Mouse (Mus musculus) lung, embryonic 16.5 days (tissue): ENCODE measurements at regions not wholly inside any gene's neighbourhood (a gene's known extent, or its start where the extent isn't known, plus 50 kb on each side); places are given as distances from the start of the nearest gene placed in this dataset.
A peak's percentile ranks its signal among the peaks of the same experiment; 100 is the strongest.

ENCODE experiments used
- ATAC-seq: fragments of 200-750 bp; cut with Nextera tagmentation; 2 replicates; pipeline ENCODE4 v1.8.0; 2017; ENCODE audit warnings: low read depth, mild to moderate bottlenecking, moderate library complexity
- H3K27ac ChIP-seq: fragments of 300-500 bp; sonication (generic); 2 replicates; pipeline ENCODE4 v1.5.1; 2014; ENCODE audit warnings: mild to moderate bottlenecking, control low read depth, low read length
- H3K27me3 ChIP-seq: fragments of 300-500 bp; sonication (generic); 2 replicates; pipeline ENCODE4 v1.6.1; 2014; ENCODE audit warnings: low read depth, low read length, mixed read lengths; ENCODE audit not compliant: control insufficient read depth, insufficient read depth
- H3K36me3 ChIP-seq: fragments of 300-500 bp; sonication (generic); 2 replicates; pipeline ENCODE4 v1.6.1; 2014; ENCODE audit warnings: low read length; ENCODE audit not compliant: control insufficient read depth, insufficient read depth
- H3K4me1 ChIP-seq: fragments of 300-500 bp; sonication (generic); replicated peaks from 2 replicates; pipeline ENCODE4 v1.6.1; 2014; ENCODE audit warnings: low read length, mixed read lengths; ENCODE audit not compliant: control insufficient read depth, insufficient read depth
- H3K4me2 ChIP-seq: fragments of 300-500 bp; sonication (generic); 2 replicates; pipeline ENCODE4 v1.6.1; 2014; ENCODE audit warnings: low read depth, low read length, control low read depth
- H3K4me3 ChIP-seq: fragments of 300-500 bp; sonication (generic); 2 replicates; pipeline ENCODE4 v1.5.1; 2014; ENCODE audit warnings: mild to moderate bottlenecking, low read length, control low read depth
- H3K9ac ChIP-seq: fragments of 300-500 bp; sonication (generic); 2 replicates; pipeline ENCODE4 v1.6.1; 2014; ENCODE audit warnings: low read length, control low read depth
- H3K9me3 ChIP-seq: fragments of 300-500 bp; sonication (generic); 2 replicates; pipeline ENCODE4 v1.6.1; 2016; ENCODE audit warnings: low read length; ENCODE audit not compliant: control insufficient read depth
- WGBS: fragments of 180-500 bp; shearing (Covaris S2); extraction: QIAGEN DNeasy Blood & Tissue Kit; methylation state at CpG from one replicate; pipeline ENCODE4 v1.1.7; 2014; 5-methylcytosine and 5-hydroxymethylcytosine counted together

GRCm38 (mm10) chr19:32881443-32881842 lies 124.1 kb downstream of the Pten start:
- no peak for ATAC-seq
- Histone ChIP-seq H3K36me3 (no peaks in the 10 kb centered on the region), H3K27ac (no peak overlapping the region), H3K9ac (no peak overlapping the region), H3K9me3 (0 out of 2 replicates have a peak, but pooled peaks cover 2% of the 10 kb centered on the region), H3K4me3 (no peak overlapping the region), H3K4me2 (no peak overlapping the region), H3K4me1 (peaks cover 4% of the 10 kb centered on the region; the same call in 1 of the 2 replicates), H3K27me3 (no peaks in the 10 kb centered on the region)
- 70% methylated on average over 3 of the region's 3 CpGs for WGBS

GRCm38 (mm10) chr19:32884279-32884678 lies 127.0 kb downstream of the Pten start:
- no peak overlapping the region for H3K27ac ChIP-seq
- H3K9me3 ChIP-seq = 0 out of 2 replicates have a peak, but pooled peaks cover 2% of the 10 kb centered on the region
- no peaks in the 10 kb centered on the region for H3K27me3 ChIP-seq
- H3K4me1 ChIP-seq = peaks cover 8% of the 10 kb centered on the region; the same call in 1 of the 2 replicates
- H3K4me3 ChIP-seq = no peak overlapping the region
- H3K36me3 ChIP-seq = no peaks in the 10 kb centered on the region
- WGBS = 61% methylated on average over 3 of the region's 3 CpGs
- H3K9ac ChIP-seq = no peak overlapping the region
- H3K4me2 ChIP-seq = no peak overlapping the region
- no peak for ATAC-seq

DNA sequence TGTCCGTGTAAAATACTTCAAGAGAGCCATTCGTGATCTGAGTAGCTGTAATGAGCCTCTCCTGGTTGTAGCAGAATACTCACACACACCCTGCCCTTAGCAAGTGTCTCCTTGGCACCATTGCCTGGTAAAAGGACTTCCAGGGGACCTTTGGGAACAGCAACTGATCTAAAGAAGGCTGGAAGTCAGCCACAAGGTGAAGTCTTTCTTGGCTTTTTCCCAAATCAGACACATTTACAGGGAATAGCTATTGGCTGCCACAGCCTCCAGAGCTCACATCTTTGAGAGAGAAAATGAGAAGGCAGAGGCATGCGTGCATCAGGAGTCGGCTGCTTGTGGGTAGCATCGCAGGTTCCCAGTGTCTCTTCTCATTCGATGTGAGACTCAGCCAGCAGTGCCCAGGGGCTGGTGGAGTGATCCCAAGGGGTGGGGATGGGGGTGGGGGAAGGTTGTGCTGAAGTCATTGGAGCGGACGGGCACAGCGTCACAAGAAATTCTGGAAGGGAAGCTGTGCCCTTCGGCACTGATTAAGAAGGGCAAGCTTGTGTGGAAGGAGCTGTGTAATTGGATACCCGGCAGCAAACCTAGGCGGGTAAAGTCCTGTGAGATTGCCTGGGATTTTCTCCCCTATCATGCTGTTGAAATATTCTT lies 128.3 kb downstream of the Pten start:
- 30% methylated on average over 12 of the region's 12 CpGs for WGBS
- Histone ChIP-seq H3K4me3 (no peak overlapping the region), H3K27ac (no peak overlapping the region), H3K9ac (no peak overlapping the region), H3K36me3 (no peaks in the 10 kb centered on the region), H3K27me3 (no peaks in the 10 kb centered on the region), H3K9me3 (no peaks in the 10 kb centered on the region), H3K4me1 (peaks cover 8% of the 10 kb centered on the region; the same call in 1 of the 2 replicates), H3K4me2 (peak overlapping the region; percentile 40)
- peak; percentile 52; the same call in 1 of the 2 replicates for ATAC-seq

DNA sequence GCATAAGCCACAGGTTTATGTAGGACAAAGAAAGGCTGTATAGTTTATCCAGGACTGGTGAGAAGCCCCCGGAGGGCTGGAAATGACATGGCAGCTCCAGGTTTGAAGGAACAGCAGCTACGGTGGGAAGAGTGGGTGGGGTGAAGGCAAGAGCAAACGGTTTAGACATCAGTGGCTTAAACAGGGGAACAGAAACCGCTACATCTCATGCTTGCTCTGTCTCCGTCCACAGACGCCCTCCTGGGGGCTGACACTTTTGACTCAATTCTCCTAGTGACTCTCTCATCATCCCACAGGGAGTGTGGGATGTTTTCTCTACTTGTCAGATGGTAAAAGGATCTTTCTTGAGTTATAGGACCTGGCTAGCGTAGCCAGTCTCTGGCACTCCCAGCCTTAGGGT lies 129.9 kb downstream of the Pten start:
- Histone ChIP-seq H3K9me3 (no peaks in the 10 kb centered on the region), H3K27me3 (no peaks in the 10 kb centered on the region), H3K36me3 (no peaks in the 10 kb centered on the region), H3K27ac (no peak overlapping the region), H3K4me2 (no peak overlapping the region), H3K4me3 (no peak overlapping the region), H3K9ac (no peak overlapping the region), H3K4me1 (peaks cover 8% of the 10 kb centered on the region; the same call in 1 of the 2 replicates)
- no peak for ATAC-seq
- WGBS = 72% methylated on average over 7 of the region's 7 CpGs

DNA sequence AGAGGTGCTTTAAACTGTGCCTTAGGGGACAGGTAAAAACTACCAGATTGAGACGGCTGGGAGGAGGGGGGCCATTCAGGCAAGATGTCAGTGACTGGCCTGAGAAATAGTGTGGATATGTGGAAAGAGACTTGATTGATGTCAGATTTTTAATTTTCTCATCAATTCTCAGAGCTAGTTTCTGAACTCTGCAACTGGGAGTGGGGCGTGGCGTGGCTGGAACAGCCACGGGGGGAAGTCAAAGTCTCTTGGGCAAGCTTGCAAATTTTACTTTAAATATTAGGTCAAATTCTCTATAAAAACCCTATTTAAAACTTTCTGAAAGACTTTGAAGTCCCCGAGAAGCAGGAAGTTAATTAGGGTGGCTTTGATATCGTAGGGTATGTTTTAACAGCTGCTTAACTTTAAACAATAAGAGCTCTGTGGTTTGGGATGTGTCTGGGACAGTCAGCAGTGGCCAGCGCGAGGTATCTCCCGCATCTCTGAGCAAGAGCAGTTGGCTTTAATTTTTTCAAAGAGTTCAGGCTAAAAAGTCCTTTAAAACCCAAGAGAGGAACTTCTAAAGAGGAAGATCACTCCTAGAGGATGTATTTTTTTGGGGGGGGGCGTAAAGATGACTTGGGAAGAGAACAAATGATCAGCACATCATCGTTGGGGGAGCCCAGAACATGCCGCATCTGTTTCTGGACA lies 131.5 kb downstream of the Pten start:
- no peaks in the 10 kb centered on the region for H3K36me3 ChIP-seq
- H3K27me3 ChIP-seq = no peaks in the 10 kb centered on the region
- peaks cover 8% of the 10 kb centered on the region; the same call in 1 of the 2 replicates for H3K4me1 ChIP-seq
- H3K27ac ChIP-seq = no peak overlapping the region
- H3K4me2 ChIP-seq = no peak overlapping the region
- no peak for ATAC-seq
- H3K9ac ChIP-seq = no peak overlapping the region
- 36% methylated on average over 12 of the region's 12 CpGs for WGBS
- H3K4me3 ChIP-seq = no peak overlapping the region
- no peaks in the 10 kb centered on the region for H3K9me3 ChIP-seq

- no peak for ATAC-seq
- H3K4me1 ChIP-seq = peaks cover 7% of the 10 kb centered on the region; the same call in 1 of the 2 replicates
- H3K27ac ChIP-seq = no peak overlapping the region
- no peak overlapping the region for H3K9ac ChIP-seq
- no peak overlapping the region for H3K4me3 ChIP-seq
- no peaks in the 10 kb centered on the region for H3K27me3 ChIP-seq
- no peaks in the 10 kb centered on the region for H3K9me3 ChIP-seq
- no peaks in the 10 kb centered on the region for H3K36me3 ChIP-seq
- WGBS = 80% methylated on average over 6 of the region's 6 CpGs
- H3K4me2 ChIP-seq = no peak overlapping the region
Observed at GRCm38 (mm10) chr19:32890801-32891200, 133.5 kb downstream of the Pten start.

GRCm38 (mm10) chr19:32892469-32892868 lies 135.2 kb downstream of the Pten start:
- Histone ChIP-seq H3K36me3 (no peaks in the 10 kb centered on the region), H3K4me2 (no peak overlapping the region), H3K27me3 (no peaks in the 10 kb centered on the region), H3K4me1 (peaks cover 4% of the 10 kb centered on the region; the same call in 1 of the 2 replicates), H3K4me3 (no peak overlapping the region), H3K9me3 (no peaks in the 10 kb centered on the region), H3K9ac (no peak overlapping the region), H3K27ac (no peak overlapping the region)
- no peak for ATAC-seq
- WGBS = 81% methylated on average over 5 of the region's 5 CpGs

- 42% methylated on average over 7 of the region's 7 CpGs for WGBS
- Histone ChIP-seq H3K36me3 (no peaks in the 10 kb centered on the region), H3K4me3 (no peak overlapping the region), H3K4me2 (no peak overlapping the region), H3K4me1 (peaks cover 18% of the 10 kb centered on the region), H3K9ac (no peak overlapping the region), H3K27me3 (no peaks in the 10 kb centered on the region), H3K9me3 (no peaks in the 10 kb centered on the region), H3K27ac (no peak overlapping the region)
- peak; percentile 34; the same call in 1 of the 2 replicates for ATAC-seq
Observed at GRCm38 (mm10) chr19:32903454-32904108, 146.3 kb downstream of the Pten start.

DNA sequence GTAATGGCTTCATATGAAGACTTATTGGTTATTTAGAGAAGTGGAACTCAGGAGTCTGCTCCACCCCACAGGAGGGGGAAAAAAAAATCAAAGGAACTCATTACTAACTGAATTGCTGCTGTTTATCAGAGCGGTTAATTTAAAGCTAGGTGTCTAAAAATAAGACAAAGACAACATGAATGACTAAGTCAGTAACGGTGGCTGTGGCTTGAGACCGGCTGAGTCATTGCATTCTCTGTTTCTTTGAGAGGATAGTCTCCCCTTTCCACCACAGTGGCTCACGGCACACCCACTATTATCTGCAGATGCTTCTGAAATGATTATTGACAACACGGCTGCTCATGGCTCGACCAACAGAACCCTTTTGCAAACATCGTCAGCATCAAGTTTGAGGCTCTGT lies 147.2 kb downstream of the Pten start:
- no peaks in the 10 kb centered on the region for H3K9me3 ChIP-seq
- ATAC-seq = no peak
- 0 out of 2 replicates have a peak overlapping the region, but pooled peaks have one; percentile 9 for H3K27ac ChIP-seq
- 79% methylated on average over 7 of the region's 7 CpGs for WGBS
- no peaks in the 10 kb centered on the region for H3K36me3 ChIP-seq
- peaks cover 18% of the 10 kb centered on the region for H3K4me1 ChIP-seq
- H3K4me2 ChIP-seq = no peak overlapping the region
- no peak overlapping the region for H3K9ac ChIP-seq
- no peaks in the 10 kb centered on the region for H3K27me3 ChIP-seq
- no peak overlapping the region for H3K4me3 ChIP-seq
